Mouse (Mus musculus): ENCODE results near the gene Rnf11. TPM values are rescaled to one million over a fixed set of nuclear protein-coding genes. Genes with fewer than 3 reads are reported as not detected.

Gene Rnf11
- 26.3 and 27.2 TPM in 2 replicates for polyA plus RNA-seq (2012; rRNA removed)

GRCm38 (mm10) chr4:109484621-109485020 is at the start of gene Rnf11:
Gene Rnf11, minus strand, starts transcription at chr4:109484728.
- DNase-seq (ENCODE audit: low read depth in 1 of 2, low spot score in 2 of 2), result no peak
- 85% methylated on average over 3 of the region's 3 CpGs for WGBS

DNA sequence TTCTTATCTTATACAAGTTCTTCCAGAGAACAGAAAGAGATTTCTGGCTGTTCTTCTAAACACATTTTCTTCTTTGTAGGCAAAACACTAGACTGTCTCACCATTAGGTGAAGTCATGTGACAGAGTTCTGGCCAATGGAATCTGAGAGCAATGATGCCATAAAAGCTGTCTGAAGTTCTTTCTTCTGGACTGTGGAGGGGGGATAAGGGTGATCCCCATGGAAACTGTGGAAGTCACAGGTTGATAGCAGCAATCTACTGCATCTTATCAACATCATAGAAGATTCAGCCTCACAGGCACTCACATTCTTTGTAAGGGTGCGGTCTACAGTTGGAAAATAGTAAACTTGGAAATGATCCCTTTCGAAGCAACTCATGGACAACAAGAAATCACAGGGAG is 46.6 kb upstream of the Rnf11 start, which contains the start of gene 4930522H14Rik:
TSS of gene 4930522H14Rik (minus strand) at position 187 of the 400 bp plus-strand sequence.
- TF ChIP-seq CTCF (IDR thresholded peaks at IDR 0.05; ENCODE audit: extremely low read depth, insufficient read depth, insufficient read length, insufficient replicate concordance), result no peak
- no peak for TF ChIP-seq POLR2A (IDR thresholded peaks at IDR 0.05; ENCODE audit: low read depth, low read length)
- 94% methylated on average over 2 of the region's 2 CpGs for WGBS
- H3K36me3 ChIP-seq (ENCODE audit: control insufficient read depth, insufficient read depth, low read length), result no peaks in the 10 kb centered on the region

More at GRCm38 (mm10) chr4:109484621-109485020, at the start of gene Rnf11:
- Histone ChIP-seq H3K27me3 (ENCODE audit: control insufficient read depth, insufficient read depth, low read length) (no peaks in the 10 kb centered on the region; the same call in 1 of the 2 replicates), H3K36me3 (ENCODE audit: control insufficient read depth, insufficient read depth, low read length) (no peaks in the 10 kb centered on the region), H3K4me3 (ENCODE audit: extremely low read depth, insufficient read depth, insufficient read length) (no peak within 1 kb of the TSS), H3K4me1 (ENCODE audit: control insufficient read depth, insufficient read depth, insufficient read length) (no peaks in the 10 kb centered on the region), H3K27ac (ENCODE audit: insufficient read depth, low read length) (no peak within 1 kb of the TSS)
- TF ChIP-seq CTCF (IDR thresholded peaks at IDR 0.05; ENCODE audit: extremely low read depth, insufficient read depth, insufficient read length, insufficient replicate concordance) (no peak), POLR2A (IDR thresholded peaks at IDR 0.05; ENCODE audit: low read depth, low read length) (no peak)

DNA sequence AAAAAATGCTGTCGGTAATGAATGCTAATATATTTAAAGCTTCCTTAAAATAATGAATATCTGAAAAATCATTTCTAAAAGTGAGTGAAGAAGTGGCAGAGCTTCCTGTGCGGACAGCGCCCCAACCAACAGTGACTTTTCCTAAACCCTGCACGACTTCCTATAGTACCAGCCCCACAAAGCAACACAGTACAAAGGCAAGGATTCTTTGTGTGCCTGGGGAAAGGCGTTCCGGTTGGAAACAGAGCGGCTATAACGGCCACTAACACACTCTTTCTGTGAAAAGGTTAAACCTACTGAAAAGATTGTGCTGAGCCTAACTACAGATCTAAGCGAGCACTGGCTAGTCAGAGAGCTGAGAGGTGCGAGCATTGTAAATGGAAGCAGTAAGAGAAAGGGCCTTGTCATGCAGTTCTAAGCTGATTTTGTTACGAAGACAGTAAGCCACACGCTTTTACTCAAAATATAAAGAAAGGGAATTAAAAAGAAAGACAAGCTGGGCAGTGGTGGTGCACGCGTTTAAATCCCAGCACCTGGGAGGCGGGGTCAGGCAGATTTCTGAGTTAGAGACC is 45.8 kb upstream of the Rnf11 start:
- no peak overlapping the region for H3K27ac ChIP-seq (ENCODE audit: insufficient read depth, low read length)
- no peaks in the 10 kb centered on the region for H3K36me3 ChIP-seq (ENCODE audit: control insufficient read depth, insufficient read depth, low read length)
- no peaks in the 10 kb centered on the region for H3K4me1 ChIP-seq (ENCODE audit: control insufficient read depth, insufficient read depth, insufficient read length)
- no peak overlapping the region for H3K4me3 ChIP-seq (ENCODE audit: extremely low read depth, insufficient read depth, insufficient read length)
- no peak for DNase-seq (ENCODE audit: low read depth in 1 of 2, low spot score in 2 of 2)
- TF ChIP-seq POLR2A (IDR thresholded peaks at IDR 0.05; ENCODE audit: low read depth, low read length) (no peak), CTCF (IDR thresholded peaks at IDR 0.05; ENCODE audit: extremely low read depth, insufficient read depth, insufficient read length, insufficient replicate concordance) (no peak)
- 82% methylated on average over 15 of the region's 15 CpGs for WGBS
- no peaks in the 10 kb centered on the region for H3K27me3 ChIP-seq (ENCODE audit: control insufficient read depth, insufficient read depth, low read length)

More for the DNA sequence above, 46.6 kb upstream of the Rnf11 start, which contains the start of gene 4930522H14Rik:
- DNase-seq (ENCODE audit: low read depth in 1 of 2, low spot score in 2 of 2), result no peak
- H3K27me3 ChIP-seq (ENCODE audit: control insufficient read depth, insufficient read depth, low read length), result no peaks in the 10 kb centered on the region
- H3K4me3 ChIP-seq (ENCODE audit: extremely low read depth, insufficient read depth, insufficient read length), result no peak within 1 kb of the TSS
- no peaks in the 10 kb centered on the region for H3K4me1 ChIP-seq (ENCODE audit: control insufficient read depth, insufficient read depth, insufficient read length)
- H3K27ac ChIP-seq (ENCODE audit: insufficient read depth, low read length), result no peak within 1 kb of the TSS

- no peaks in the 10 kb centered on the region for H3K4me1 ChIP-seq (ENCODE audit: control insufficient read depth, insufficient read depth, insufficient read length)
- no peak overlapping the region for H3K27ac ChIP-seq (ENCODE audit: insufficient read depth, low read length)
- TF ChIP-seq CTCF (IDR thresholded peaks at IDR 0.05; ENCODE audit: extremely low read depth, insufficient read depth, insufficient read length, insufficient replicate concordance) (peak; percentile 18; the same call in 1 of the 2 replicates), POLR2A (IDR thresholded peaks at IDR 0.05; ENCODE audit: low read depth, low read length) (no peak)
- H3K36me3 ChIP-seq (ENCODE audit: control insufficient read depth, insufficient read depth, low read length), result no peaks in the 10 kb centered on the region
- no peaks in the 10 kb centered on the region for H3K27me3 ChIP-seq (ENCODE audit: control insufficient read depth, insufficient read depth, low read length)
- DNase-seq (ENCODE audit: low read depth in 1 of 2, low spot score in 2 of 2), result peak; percentile 47 to 59
- no peak overlapping the region for H3K4me3 ChIP-seq (ENCODE audit: extremely low read depth, insufficient read depth, insufficient read length)
- WGBS, result 3% methylated on average over 5 of the region's 5 CpGs
Observed at GRCm38 (mm10) chr4:109504885-109505284, 20.4 kb upstream of the Rnf11 start.

DNA sequence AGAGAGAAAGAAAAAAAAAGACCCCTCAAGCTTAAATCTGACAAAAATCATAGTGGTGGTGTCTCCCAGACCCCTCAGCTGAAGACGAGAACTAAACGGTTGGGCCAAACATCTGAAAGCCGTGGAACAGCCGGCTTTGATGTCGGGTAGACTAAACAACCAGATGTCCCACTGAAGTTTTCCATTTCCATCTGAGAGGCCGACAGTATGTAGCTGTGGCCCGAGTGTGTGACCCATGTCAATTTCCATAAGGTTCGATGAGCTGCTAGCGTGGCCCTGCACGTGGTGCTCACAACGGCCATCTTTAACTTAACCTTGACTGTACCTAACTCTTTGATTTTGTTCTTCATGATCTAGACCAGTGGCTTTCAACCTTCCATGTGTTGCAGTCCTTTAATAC is 13.9 kb upstream of the Rnf11 start:
- WGBS, result 84% methylated on average over 11 of the region's 11 CpGs
- TF ChIP-seq POLR2A (IDR thresholded peaks at IDR 0.05; ENCODE audit: low read depth, low read length), result no peak
- TF ChIP-seq CTCF (IDR thresholded peaks at IDR 0.05; ENCODE audit: extremely low read depth, insufficient read depth, insufficient read length, insufficient replicate concordance), result no peak
- H3K4me1 ChIP-seq (ENCODE audit: control insufficient read depth, insufficient read depth, insufficient read length), result no peaks in the 10 kb centered on the region
- H3K27ac ChIP-seq (ENCODE audit: insufficient read depth, low read length), result no peak overlapping the region
- DNase-seq (ENCODE audit: low read depth in 1 of 2, low spot score in 2 of 2), result no peak
- no peaks in the 10 kb centered on the region for H3K27me3 ChIP-seq (ENCODE audit: control insufficient read depth, insufficient read depth, low read length)
- H3K4me3 ChIP-seq (ENCODE audit: extremely low read depth, insufficient read depth, insufficient read length), result no peak overlapping the region
- H3K36me3 ChIP-seq (ENCODE audit: control insufficient read depth, insufficient read depth, low read length), result no peaks in the 10 kb centered on the region

DNA sequence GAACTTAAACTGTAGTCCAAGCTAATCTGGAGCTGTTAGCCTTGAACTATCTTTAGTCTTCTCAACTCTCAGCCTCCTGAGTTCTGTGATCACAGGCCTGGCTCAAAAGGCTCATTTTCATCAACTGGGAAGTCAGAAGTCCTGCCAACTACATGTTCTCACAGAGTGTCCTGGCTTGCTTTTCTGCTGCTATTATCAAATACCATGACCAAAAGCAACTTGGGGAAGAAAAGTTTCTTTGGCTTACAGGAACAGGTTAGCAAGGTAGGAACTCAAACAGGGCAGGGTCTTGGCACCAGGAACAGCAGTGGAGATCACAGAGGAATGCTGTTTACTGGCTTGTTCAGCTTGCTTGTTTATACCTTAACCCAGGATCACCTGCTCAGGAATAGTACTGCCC is 9.1 kb upstream of the Rnf11 start:
- TF ChIP-seq POLR2A (IDR thresholded peaks at IDR 0.05; ENCODE audit: low read depth, low read length), result no peak
- TF ChIP-seq CTCF (IDR thresholded peaks at IDR 0.05; ENCODE audit: extremely low read depth, insufficient read depth, insufficient read length, insufficient replicate concordance), result no peak
- Histone ChIP-seq H3K27me3 (ENCODE audit: control insufficient read depth, insufficient read depth, low read length) (no peaks in the 10 kb centered on the region), H3K4me3 (ENCODE audit: extremely low read depth, insufficient read depth, insufficient read length) (no peak overlapping the region), H3K4me1 (ENCODE audit: control insufficient read depth, insufficient read depth, insufficient read length) (no peaks in the 10 kb centered on the region), H3K27ac (ENCODE audit: insufficient read depth, low read length) (no peak overlapping the region), H3K36me3 (ENCODE audit: control insufficient read depth, insufficient read depth, low read length) (no peaks in the 10 kb centered on the region)
- DNase-seq (ENCODE audit: low read depth in 1 of 2, low spot score in 2 of 2), result no peak

GRCm38 (mm10) chr4:109488812-109489211 is 4.3 kb upstream of the Rnf11 start:
- Histone ChIP-seq H3K36me3 (ENCODE audit: control insufficient read depth, insufficient read depth, low read length) (no peaks in the 10 kb centered on the region), H3K4me1 (ENCODE audit: control insufficient read depth, insufficient read depth, insufficient read length) (no peaks in the 10 kb centered on the region), H3K27ac (ENCODE audit: insufficient read depth, low read length) (no peak overlapping the region), H3K4me3 (ENCODE audit: extremely low read depth, insufficient read depth, insufficient read length) (no peak overlapping the region), H3K27me3 (ENCODE audit: control insufficient read depth, insufficient read depth, low read length) (no peaks in the 10 kb centered on the region; the same call in 1 of the 2 replicates)
- TF ChIP-seq CTCF (IDR thresholded peaks at IDR 0.05; ENCODE audit: extremely low read depth, insufficient read depth, insufficient read length, insufficient replicate concordance) (no peak), POLR2A (IDR thresholded peaks at IDR 0.05; ENCODE audit: low read depth, low read length) (no peak)
- WGBS, result 71% methylated on average over 1 of the region's 1 CpGs
- no peak for DNase-seq (ENCODE audit: low read depth in 1 of 2, low spot score in 2 of 2)

Measured in spleen, adult 2 months (tissue).